Mouse (Mus musculus): ENCODE results near the gene Slc25a47.
"Not testable (repeated sequence)": the region's sequence is repeated elsewhere in the genome, so short reads cannot be mapped to it uniquely, and the experiment has no call there.

Slc25a47 gene

GRCm38 (mm10) chr12:108826282-108826957, 9.4 kb upstream of the Slc25a47 start:
- no peak for DNase-seq (ENCODE audit: low read depth, low spot score)

- no peak for DNase-seq (ENCODE audit: low read depth, low spot score)
These were observed 8.8 kb upstream of the Slc25a47 start for GRCm38 (mm10) chr12:108826958-108827535.

GRCm38 (mm10) chr12:108827641-108828040, 8.2 kb upstream of the Slc25a47 start:
- no peak for DNase-seq (ENCODE audit: low read depth, low spot score)

GRCm38 (mm10) chr12:108829636-108830035, 6.2 kb upstream of the Slc25a47 start:
- no peak for DNase-seq (ENCODE audit: low read depth, low spot score)

GRCm38 (mm10) chr12:108830358-108830757, 5.5 kb upstream of the Slc25a47 start:
- DNase-seq (ENCODE audit: low read depth, low spot score): no peak

GRCm38 (mm10) chr12:108831966-108832643, 3.7 kb upstream of the Slc25a47 start:
- DNase-seq (ENCODE audit: low read depth, low spot score): peak; percentile 98

GRCm38 (mm10) chr12:108832851-108833250, 3.0 kb upstream of the Slc25a47 start:
- peak; percentile 51 for DNase-seq (ENCODE audit: low read depth, low spot score)

- no peak for DNase-seq (ENCODE audit: low read depth, low spot score)
These were observed 2.4 kb upstream of the Slc25a47 start for GRCm38 (mm10) chr12:108833408-108833807.

- DNase-seq (ENCODE audit: low read depth, low spot score): no peak
These were observed 1.5 kb upstream of the Slc25a47 start for GRCm38 (mm10) chr12:108834337-108834736.

GRCm38 (mm10) chr12:108834786-108835185, 1.1 kb upstream of the Slc25a47 start:
- DNase-seq (ENCODE audit: low read depth, low spot score): no peak

GRCm38 (mm10) chr12:108835208-108835839, 522 bp upstream of the Slc25a47 start:
- DNase-seq (ENCODE audit: low read depth, low spot score): no peak

- no peak for DNase-seq (ENCODE audit: low read depth, low spot score)
These were observed 876 bp downstream of the Slc25a47 start for GRCm38 (mm10) chr12:108836722-108837121.

GRCm38 (mm10) chr12:108841181-108841580, 5.3 kb downstream of the Slc25a47 start:
- DNase-seq (ENCODE audit: low read depth, low spot score): no peak

- DNase-seq (ENCODE audit: low read depth, low spot score): no peak
These were observed 6.8 kb downstream of the Slc25a47 start for GRCm38 (mm10) chr12:108842663-108843062.

- not testable (repeated sequence) for DNase-seq (ENCODE audit: low read depth, low spot score)
These were observed 12.2 kb downstream of the Slc25a47 start for GRCm38 (mm10) chr12:108848033-108848432.

GRCm38 (mm10) chr12:108849488-108850022, 13.7 kb downstream of the Slc25a47 start:
- DNase-seq (ENCODE audit: low read depth, low spot score): no peak

- no peak for DNase-seq (ENCODE audit: low read depth, low spot score)
These were observed 14.3 kb downstream of the Slc25a47 start for GRCm38 (mm10) chr12:108850129-108850528.

GRCm38 (mm10) chr12:108850886-108851285, 15.0 kb downstream of the Slc25a47 start:
- DNase-seq (ENCODE audit: low read depth, low spot score): no peak

GRCm38 (mm10) chr12:108852822-108853221, 17.0 kb downstream of the Slc25a47 start:
- no peak for DNase-seq (ENCODE audit: low read depth, low spot score)

GRCm38 (mm10) chr12:108855081-108855480, 19.2 kb downstream of the Slc25a47 start:
- no peak for DNase-seq (ENCODE audit: low read depth, low spot score)

GRCm38 (mm10) chr12:108856186-108856585, 20.3 kb downstream of the Slc25a47 start:
- DNase-seq (ENCODE audit: low read depth, low spot score): no peak

GRCm38 (mm10) chr12:108857109-108857508, 21.3 kb downstream of the Slc25a47 start:
- DNase-seq (ENCODE audit: low read depth, low spot score): no peak

Data from 3T3-L1 (cell line).